Mouse (Mus musculus): ENCODE measurements around the gene Dgke.
A peak's percentile ranks its signal among the peaks of the same experiment; 100 is the strongest.

Gene Dgke

DNA sequence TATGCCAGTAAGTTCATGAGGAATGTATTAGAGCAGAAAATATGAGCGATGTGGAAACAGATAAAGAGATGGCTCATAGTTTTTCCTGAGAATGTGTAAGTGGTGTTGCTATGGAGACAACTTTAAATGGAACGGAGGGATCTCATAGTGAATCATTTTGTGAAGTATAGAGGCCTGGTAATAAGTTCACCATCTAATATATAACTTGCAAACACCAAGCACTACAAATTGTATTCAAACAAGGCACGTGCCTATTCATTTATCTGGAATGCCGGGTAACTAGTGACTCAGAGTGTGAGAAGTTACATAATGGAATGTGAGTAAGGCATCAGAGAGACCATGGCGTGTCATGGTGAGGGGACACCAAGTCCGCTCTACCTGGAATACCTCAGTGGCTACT lies 28.2 kb downstream of the Dgke start:
- DNase-seq (ENCODE audit: low read depth, low spot score): no peak

DNA sequence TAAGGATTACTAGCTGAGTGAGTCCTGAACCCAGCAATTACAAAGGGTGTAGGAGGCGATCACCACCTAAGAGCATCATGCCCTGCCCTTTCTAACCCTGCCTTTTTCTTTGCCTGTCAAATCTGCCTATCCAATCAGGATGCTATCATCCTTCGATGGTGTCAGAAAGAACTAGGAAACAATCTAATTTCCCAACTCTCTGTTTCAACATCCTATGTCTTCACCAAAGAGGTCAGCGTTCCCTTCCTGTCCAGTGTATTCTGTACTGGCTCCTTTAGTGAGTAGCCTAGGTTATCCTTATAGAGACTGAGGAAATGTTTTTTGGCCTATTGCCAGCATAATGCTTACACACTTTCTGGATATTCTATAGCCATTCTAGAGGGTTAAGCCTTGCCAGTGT lies 31.1 kb downstream of the Dgke start:
- no peak for DNase-seq (ENCODE audit: low read depth, low spot score)

DNA sequence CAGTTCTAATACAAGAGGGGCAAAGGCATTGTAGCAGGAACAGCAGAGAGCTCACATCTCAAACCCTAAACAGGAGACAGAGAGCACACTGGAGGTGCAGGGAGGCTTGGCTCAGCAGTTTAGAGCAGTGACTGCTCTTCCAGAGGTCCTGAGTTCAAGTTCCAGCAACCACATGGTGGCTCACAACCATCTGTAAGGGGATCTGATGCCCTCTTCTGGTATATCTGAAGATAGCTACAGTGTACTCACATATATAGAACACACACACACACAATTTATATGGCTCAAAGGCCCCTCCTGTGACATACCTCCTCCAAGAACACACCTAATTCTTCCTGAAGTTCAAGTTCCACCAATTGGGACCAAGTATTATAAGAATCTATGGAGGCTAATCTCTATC lies 32.1 kb downstream of the Dgke start:
- DNase-seq (ENCODE audit: low read depth, low spot score): no peak

DNA sequence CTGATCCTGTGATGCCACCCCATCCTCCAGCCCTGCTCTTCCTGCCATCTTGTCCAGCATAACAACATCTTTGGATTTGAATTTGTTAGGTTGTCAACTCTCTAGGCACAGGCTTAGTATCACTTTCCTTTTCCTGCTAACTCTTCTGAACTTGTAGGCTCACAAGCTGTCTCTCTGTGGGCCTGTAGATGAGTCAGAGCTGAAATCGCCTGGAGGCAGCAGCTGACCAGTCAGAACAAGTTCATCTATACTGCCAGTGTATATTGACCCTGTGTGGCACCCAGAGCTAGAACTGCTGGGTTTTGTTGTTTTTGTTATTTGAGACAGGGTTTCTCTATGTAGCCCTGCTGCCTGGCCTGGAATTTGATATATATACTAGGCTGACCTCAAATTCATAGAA lies 35.5 kb downstream of the Dgke start:
- no peak for DNase-seq (ENCODE audit: low read depth, low spot score)

DNA sequence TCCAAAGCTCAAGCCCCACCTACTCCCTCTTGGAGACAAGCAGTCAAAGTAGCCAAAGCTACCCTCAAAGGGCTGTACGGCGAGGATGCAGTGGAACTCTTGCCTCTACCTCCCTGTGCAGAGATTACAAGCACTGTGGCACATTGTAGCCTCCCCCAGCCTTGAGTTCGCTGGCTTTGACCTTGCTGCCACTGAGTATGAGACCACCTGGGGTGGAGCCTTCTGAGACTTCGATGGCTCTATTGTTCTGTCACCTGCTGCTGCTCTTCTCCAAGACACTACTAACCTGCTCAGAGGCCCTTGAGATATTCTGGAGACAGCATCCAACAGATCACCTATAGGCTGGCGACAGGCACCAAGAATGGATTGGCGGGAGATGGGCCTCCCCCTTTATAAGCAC lies 36.1 kb downstream of the Dgke start:
- DNase-seq (ENCODE audit: low read depth, low spot score): no peak

DNA sequence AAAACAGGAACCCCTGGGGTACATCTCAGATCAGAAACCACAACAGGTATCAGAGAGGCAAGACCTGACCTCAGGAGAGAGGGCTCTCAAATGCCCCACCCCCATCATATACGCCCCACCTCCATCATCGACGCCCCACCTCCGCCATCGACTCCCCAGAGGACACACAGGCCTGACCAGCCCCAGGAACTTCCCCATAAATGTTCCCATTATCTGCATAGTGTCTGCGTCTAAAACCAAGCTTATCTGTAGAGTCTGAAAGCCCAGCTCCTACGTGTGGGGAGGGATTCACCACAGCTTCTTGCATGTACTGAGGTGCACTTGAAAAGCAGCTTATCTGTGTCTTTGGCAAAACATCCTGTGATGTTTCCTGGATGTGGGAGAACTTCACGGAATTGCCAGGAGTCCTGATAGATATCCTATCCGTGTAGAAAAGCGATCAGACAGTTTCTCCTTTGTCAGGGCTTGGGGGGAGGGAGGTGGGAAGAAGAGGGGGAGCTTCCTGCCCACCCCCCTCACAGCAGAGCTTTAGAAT lies 37.7 kb downstream of the Dgke start:
- peak; percentile 70 for DNase-seq (ENCODE audit: low read depth, low spot score)

DNA sequence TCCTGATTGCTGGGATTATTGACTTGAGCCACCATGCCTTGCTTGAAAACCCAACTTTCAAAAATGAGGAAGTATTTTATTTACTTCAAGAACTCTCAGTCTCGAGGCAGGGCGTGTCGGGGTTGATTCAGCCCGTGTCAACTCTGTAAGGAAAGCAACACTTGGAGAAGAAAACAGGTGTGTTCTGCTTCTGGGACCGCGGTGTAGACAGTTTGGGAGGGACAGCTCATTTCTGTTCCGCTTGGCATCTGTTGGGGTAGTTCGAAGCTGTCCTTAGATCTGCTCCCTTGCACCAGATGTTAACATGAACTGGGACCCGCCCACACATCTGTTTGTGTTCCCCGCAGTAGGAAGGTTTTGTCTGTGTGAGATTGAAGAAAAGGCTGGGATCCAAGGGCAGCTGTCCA lies 38.7 kb downstream of the Dgke start:
- DNase-seq (ENCODE audit: low read depth, low spot score): peak; percentile 91

DNA sequence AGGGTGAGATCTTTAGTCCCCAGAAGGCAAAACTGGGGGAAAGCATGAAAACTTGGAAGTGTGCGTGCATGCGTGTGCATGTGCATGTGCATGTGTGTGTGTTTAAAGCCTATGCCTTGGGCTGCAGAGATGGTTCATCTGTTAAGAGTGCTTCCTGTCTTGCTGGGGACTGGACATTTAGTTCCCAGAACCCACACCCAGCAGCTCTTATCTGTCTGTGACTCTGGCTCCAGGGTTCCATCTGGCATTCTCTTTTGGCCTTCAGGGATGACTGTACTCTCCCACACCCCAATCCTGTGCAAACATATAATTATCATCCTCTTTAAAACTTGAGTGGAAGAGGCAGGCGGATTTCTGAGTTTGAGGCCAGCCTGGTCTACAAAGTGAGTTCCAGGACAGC lies 40.5 kb downstream of the Dgke start:
- no peak for DNase-seq (ENCODE audit: low read depth, low spot score)

DNA sequence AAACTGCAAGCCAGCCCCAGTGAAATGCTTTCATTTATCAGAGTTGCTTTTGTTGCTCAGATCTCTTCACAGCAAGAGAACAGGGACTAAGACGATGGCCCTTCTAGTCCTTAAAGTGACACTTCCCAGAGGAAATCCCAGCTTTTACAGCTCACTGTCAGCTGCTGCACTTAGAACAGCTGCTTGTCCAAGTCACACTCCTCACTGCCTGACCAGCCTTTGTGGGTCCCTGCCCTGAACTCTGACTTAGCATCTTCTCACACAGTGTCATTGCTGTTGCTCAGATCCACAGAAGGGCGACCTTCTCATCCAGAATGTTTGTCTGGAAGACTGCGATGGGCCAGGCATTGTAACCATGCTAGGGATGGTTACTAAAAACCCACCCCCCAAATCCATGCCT lies 41.0 kb downstream of the Dgke start:
- no peak for DNase-seq (ENCODE audit: low read depth, low spot score)

DNA sequence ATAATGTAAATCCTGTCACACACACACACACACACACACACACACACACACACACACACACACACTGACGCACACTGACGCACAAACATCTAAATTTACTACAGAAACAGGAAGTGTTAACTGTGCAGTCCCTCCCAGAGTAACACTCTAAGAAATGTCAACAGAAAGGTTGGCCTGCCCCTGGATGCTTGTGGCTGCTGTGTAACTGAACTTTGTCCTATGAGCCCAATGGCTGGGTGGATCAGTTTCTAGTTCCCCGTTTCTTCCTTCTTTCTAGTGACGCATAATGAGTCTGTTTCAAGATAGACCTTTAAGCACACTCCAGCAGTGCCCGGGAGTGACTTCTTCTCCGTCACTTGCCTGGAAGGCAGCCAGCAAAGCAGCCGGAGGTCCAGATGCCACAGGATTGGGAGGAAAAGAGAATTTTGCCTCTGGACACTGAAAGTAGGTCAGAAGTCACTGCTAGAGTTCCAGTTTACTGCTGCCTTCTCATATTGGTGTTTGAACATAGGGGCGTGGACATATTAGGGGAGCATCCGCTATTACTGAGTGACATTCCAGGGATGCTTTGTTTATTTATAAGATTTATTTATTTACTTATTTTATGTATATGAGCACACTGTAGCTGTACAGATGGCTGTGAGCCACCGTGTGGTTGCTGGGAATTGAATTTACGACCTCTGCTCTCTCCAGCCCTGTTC lies 42.3 kb downstream of the Dgke start:
- DNase-seq (ENCODE audit: low read depth, low spot score): peak; percentile 84

DNA sequence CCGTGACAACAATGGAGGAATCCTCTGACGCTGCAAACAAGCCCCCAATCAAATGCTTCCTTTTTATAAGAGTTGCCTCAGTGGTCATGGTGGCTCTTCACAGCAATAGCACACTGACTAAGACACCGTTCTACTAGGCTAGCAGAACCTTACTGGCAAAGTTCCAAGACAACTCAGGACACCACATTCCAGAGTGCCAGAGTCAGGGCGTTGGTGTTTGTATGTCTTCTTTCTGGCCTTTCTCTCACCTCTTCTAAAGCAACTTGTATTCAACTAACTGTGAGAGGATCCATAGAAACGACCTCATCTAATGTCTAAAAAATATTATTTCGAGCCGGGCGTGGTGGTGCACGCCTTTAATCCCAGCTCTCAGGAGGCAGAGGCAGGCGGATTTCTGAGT lies 43.2 kb downstream of the Dgke start:
- no peak for DNase-seq (ENCODE audit: low read depth, low spot score)

DNA sequence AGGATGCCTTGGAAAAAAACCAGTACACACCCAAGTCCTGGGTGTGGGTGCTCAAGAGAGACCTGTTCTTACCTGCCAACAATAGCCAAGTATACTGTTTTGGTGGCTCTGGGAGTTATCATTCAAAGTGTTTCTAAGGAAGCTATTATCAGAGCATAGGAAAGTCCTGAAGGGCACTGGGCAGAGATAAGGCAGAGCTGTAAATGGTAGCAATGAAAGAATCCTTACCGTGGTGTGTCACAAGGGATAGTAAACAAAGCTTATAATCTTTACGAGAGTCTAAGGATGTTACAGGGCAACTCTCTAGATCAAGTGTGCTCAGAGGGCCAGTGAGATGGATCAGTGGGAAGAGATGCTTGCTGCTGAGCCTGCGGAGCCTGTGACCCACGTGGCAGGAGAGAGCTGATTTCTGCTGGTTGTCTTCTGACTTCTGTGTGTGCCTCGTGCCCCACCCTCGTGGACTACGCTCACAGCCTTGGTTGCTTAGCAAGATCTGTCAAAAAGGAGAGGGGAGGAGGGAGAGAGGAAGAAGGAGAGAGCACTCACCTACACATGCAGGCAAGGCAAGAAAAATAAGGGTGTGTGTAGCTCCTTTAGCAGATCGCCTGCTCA lies 44.4 kb downstream of the Dgke start:
- no peak for DNase-seq (ENCODE audit: low read depth, low spot score)

DNA sequence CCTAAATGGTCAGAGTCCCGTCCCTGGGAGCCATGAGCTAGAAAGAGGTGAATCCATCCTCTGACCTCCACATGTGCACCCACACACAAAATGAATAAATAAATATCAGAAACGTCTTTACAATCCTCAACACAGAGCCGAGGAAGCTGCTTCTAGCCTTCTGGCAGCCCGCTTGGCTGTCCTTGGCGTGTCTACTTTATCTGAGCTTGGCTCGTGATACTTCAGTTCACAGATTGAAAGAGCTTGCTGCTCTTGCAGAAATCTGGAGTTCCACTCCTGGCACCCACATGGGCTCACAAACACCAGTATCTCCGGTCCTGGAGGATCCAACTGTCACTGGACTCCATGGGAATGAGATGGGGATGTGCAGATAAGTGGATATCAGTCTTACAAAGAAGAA lies 45.0 kb downstream of the Dgke start:
- DNase-seq (ENCODE audit: low read depth, low spot score): no peak

DNA sequence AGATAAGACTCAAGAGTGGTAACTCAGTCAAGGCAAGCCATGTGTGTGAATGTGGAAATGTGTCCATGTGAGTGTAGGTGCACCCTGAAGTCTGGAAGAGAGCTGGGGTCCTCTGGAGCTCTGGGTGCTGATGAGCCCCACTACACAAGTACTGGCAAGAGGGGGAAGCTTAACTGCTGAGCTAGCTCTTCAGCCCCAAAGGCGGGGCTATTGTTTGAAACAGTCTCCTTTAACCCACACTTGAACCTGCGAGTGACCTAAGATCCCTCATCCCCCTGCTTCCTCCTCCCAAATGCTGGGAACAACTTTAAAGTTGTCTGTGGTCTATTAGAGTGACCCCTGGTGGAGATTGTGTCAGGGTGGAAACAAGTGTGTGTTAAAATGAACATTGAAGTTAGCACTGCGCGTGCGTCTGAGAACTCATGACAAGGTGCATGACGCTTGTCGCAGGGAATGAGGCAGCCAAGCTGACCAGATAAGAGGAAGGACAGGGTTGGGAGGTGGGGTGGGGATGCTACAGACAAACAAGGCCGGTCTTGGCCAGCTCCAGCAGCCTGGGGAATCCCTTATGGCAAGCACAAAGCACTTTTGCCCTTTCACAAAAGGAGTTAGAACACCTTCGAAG lies 45.9 kb downstream of the Dgke start:
- DNase-seq (ENCODE audit: low read depth, low spot score): no peak

DNA sequence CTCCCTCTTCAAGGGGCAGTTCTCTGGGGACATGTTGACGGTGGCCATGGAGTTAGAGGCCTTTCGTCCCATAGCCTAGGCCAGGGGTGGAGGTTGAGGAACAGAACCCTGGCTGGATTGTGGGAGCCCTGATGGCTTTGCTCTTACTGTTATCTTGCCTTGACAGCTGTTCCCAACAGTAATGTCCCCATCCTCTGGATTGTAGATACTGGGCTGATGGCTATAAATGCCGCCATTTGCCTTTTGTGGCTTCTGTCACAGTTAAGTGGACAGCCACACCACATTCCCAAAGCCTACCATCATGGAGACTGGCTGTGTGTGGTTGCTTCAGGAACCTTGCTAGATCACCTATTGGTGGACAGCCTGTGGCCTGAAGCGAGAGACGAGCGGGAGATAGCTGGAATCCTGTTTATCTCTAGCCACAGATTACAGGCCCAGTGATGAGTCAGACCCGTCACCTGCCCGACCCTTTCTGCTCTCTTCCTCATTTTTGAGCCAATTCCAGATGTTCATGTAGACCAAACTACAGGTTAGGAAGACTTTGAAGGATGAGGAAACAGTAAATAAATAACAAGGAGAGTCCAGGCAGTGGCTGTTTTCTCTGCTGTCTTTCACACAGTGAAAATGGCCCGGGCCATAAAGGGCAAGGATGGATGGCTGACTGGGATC lies 49.0 kb downstream of the Dgke start:
- DNase-seq (ENCODE audit: low read depth, low spot score): no peak

DNA sequence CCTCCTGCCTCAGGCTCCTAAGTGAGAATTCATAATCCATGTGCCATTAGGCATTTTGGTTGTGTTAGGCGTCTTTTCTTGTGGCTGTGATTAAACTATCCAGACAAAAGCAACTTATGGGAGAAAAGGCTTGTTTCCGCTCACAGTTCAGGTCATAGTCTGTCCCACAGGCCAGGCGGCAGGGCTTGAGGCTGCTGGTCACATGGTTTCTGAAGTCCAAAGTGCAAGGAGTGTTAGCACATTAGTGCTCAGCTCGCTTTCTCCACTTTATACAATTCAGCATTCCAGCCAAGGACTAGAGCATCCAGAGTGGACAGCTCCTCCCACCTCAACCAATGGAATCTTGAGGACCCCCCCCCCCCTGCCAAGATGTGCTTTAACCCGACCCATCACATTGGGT lies 54.4 kb downstream of the Dgke start:
- no peak for DNase-seq (ENCODE audit: low read depth, low spot score)

DNA sequence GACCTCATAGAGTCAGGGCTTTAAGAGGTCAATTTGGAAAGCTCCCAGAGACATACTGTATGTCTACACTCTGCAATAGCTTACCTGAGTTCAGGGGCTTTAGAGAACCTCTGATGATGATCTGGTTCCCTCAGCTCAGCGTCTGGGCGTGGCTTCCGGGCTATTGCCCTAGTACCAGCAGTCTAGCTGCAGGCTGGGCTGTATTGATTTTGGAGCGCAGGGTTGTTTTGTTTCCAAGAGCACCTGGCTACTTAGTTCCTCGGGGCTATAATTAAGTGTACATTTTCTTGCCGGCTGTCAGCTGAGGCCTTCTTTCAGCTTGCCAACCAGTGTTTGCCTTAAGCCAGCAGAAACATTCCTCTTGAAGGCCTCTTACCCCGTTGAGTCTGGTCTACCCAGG lies 57.2 kb downstream of the Dgke start:
- DNase-seq (ENCODE audit: low read depth, low spot score): no peak

DNA sequence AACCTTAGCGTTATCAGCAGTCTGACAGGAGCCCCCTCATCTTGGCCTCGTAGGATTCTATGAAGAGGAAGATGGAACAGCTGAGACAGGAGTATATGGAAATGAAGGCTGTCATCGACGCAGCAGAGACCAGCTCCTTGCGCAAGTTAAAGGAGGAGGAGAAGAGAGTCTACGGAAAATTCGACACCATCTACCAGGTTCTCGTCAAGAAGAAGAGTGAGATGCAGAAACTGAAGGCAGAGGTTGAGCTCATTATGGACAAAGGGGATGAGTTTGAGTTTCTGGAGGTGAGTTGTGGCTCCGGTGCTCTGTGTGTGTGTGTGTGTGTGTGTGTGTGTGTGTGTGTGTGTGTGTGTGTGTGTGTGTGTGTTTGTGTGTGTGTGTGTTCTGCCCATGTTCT lies 57.6 kb downstream of the Dgke start:
- no peak for DNase-seq (ENCODE audit: low read depth, low spot score)

DNA sequence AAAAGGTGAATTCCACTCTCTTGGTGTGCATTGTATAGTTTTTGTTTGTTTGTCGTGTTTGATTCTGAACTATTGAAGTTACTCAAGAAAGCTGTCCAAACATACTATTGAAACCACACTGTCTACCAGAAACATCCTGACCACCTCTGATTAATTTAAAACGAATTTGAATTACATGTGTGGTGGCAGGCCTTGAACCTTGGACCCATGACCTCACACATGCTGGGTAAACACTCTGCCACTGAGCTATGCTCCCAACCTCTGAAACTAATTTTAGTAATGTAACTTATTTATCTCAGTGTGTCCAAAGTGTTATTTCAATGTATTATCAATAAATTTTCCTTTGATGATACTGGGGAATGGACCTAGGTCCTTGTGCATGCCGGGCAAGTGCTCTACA lies 59.1 kb downstream of the Dgke start:
- no peak for DNase-seq (ENCODE audit: low read depth, low spot score)

DNA sequence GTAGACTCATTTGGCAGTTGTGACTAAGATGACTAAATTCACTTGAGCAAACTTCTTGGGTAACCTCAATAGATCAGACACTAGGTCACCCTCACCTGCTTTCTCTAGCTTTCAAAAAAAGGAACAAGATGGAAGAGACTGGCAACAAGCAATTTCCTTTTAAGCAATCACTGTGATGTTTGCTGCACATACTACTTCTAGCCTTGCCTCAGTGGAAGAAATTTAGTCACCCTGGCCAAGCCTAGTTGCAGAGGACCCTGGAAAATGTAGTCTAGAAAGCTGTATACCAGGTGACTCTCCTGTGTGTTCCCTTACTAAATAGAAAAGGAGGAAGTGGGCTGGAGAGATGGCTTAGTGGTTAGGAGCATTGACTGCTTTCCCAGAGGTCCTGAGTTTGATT lies 60.2 kb downstream of the Dgke start:
- DNase-seq (ENCODE audit: low read depth, low spot score): no peak

DNA sequence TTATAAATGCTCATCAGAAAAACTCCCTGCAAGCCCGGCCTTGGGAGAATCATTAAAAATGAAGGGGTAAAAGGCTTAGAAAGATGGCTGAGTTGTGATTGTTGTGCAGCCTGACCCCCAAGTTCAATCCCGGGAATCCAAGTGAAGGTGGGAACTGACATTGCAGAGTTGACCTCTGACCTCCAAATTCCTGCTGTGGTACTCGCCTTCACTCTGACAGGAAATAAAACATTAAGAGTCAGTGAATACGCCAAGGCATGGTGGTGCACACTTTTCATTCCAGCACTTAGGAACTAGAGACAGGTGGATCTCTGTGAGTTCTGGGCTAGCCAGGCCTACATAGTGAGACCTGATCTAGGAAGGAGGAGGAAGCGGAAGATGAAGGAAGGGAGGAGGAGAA lies 61.2 kb downstream of the Dgke start:
- no peak for DNase-seq (ENCODE audit: low read depth, low spot score)

DNA sequence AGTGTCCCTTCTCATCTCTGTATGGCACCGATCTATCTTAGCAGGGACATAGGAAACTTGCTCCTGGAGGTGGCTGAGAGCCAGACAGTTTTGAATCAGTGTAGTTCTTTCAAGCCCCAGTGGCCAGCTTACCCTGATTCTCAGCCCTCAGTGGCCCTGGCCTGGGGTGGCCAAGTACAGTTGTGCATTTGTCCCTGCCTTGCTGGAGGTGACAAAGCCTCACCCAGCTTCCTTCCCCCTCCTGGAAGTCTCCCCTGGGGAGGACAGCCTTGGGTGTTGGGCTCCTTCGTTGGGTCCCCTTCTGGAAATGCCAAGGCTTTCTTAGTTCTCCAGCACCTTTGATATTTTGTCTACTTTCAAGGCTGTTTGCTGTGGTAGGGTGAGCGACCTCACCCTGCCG lies 62.9 kb downstream of the Dgke start:
- DNase-seq (ENCODE audit: low read depth, low spot score): no peak

DNA sequence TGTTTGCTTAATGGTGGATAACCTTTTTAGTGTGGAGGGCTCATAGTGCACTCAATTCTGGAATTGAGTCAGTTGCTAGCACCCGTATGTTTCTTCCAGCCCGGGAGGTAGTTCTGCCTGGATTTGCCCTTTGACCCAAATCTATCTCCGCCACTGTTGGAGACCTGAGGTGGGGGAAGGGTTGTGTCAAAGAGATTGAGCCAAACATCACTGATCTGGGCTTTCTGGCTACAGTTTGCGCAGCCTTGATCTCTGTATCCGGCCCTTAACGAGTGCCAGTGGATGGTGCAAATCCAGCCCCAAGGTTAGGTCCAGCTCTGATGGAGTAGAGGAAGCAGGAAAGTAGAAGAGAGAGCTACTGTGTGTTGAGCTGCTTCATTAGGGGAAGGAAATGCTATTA lies 63.6 kb downstream of the Dgke start:
- DNase-seq (ENCODE audit: low read depth, low spot score): no peak
